Mouse (Mus musculus) layer of hippocampus, postnatal 14 days (tissue): Measurements from ENCODE around the gene Nfam1. TPM values are rescaled to one million over a fixed set of nuclear protein-coding genes. Genes with fewer than 3 reads are reported as not detected.
A peak's percentile ranks its signal among the peaks of the same experiment; 100 is the strongest.

Experiments used
- DNase-seq, 2 experiments: peaks; one replicate each; pipeline ENCODE4 v3.0.0; 2021 to 2022; ENCODE audit warnings: low spot score in 2 of 2, mixed read lengths in 1 of 2
- total RNA-seq, 2 experiments: library from RNA; stranded (reverse); gene quantifications; 2 replicates each; pipeline ENCODE4 v1.2.3; 2021

Nfam1 gene
- total RNA-seq, 2 experiments from 2014 or later, result 2.3 to 2.4 TPM

DNA sequence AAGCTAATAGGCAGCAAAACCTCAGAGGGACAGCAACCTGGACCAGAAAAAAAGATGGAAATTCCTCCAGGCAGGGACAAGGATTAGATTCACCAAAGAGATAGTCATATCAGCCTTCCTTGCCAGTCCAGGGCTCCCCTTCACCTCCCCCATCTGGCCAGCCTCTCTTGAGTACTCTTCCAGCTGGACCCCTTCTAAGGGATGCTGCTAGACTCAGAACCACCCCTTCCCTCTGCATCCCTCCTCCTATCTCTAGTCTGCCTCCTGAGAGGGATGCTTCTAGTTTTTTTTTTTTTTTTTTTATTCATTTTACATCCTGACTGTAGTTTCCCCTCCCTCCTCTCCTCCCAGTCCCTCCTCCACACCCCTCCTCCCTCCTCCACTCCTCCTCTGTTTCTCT is 36.7 kb downstream of the Nfam1 start:
- no peak for DNase-seq

DNA sequence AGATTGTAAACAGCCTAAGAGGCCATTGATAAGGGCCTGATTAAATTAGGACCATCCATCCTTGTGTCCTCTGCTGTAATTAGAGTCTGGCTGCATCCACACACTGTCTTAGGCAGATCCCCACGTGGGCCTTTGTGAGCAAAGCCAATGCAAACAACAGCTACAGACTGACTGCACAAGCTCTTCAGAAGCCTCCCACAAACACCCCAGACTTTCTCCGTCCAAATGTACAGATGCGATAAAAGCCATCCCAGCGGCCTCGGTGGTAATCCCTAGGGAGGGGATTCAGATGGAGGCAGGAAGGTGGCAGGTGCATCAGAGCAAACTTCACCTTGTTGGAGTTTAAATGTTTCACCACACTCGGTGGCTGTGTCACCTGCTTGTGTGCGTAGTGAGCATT is 37.9 kb downstream of the Nfam1 start:
- DNase-seq, result no peak

DNA sequence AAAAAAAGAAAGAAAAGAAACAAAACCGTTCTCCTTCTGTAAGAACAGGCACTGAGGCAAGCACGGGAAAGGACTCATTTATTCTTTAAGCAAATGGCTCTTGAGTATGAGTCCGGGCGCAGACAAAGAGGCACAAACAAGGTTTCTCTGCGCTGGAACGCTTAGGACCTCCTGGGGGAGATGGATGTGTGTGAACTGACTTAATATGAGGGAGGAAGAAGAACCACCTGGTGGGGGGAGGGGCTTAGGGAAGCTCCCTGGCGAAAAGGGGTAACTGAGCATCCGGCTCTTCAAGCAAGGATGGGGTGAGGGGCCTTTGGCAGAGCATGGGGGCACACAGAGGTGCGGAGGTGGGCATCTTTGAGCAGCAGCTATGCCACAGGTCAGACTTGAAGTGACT is 40.2 kb downstream of the Nfam1 start:
- DNase-seq, result no peak

DNA sequence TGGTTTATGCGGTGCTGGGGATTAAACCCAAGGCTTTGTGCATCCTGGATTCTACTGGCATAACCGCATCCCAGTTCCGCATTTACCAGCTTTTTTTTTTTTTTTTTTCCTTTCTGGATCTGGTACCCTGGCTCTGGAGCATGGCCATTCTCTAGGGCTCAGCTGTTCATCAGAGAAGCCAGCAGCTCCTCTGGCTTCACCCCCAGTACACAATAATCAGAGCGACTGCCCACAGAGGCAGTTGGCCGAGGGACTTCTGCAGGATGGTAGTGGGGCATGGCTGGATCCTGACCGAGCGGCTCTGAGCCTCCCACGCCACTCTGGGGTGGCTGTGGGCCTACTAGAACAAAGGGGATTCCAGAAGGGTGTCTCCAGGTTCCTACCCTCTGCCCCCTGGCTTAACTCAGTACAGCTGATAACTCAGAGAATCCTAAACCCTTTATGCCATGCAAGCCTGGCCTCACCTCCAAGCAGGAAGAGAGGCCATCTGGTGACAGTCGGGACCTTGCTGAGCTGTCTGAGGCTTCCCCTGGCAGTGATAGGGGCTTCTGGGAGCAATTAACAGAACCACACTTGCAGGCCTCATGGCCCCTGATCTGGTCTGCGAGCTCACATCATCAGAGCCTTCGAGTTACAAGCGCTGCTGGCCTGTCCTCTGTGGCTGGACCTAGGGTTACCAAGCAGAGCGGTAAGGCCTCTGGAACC is 40.9 kb downstream of the Nfam1 start:
- peak; percentile 40 to 67 for DNase-seq

DNA sequence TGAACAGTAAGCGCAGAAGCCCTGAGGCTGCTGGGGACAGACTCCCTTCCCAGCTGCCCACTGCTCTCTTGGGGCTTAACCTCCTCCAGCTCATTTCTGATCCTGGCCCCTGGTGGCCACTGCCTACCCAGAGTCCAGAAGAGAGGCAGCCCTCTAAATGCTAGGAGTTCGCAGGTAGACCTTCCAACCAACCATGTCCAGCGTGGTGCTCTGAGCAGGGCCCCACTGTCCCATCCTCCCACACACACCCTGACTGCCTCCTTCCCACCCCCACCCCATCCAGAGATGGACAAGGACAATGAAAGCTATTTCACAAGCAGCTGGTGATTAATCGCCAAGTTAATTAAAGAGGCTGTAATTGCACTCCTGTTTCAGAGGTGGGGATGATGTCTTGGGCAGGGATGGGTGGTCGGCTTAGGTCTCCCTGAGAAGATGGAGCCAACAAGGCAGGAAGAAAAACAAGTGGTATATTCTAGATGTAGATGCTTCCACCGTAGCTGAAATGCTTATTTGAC is 43.9 kb downstream of the Nfam1 start:
- no peak for DNase-seq

DNA sequence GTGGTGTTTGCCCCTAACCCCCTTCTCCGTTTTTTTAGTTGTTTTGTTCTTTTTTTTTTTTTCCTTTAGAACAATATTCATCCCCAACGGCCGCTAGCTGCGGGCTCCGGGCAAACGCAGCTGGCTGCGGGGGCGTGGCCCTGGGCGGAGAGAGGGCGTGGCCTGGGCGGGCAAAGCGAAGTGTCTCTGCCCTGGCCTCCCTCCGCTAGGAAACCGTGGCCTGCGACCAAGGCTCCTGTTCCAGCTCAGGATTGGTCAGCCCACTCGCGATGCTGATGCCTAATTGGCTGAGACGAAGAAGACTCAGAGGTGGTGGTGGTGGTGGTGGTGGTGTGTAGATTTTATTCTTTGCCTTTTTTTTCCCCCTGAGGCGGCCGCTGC is 45.4 kb downstream of the Nfam1 start, which contains the start of gene Tcf20:
TSS of gene Tcf20 (minus strand) at position 141 of the 381 bp plus-strand sequence.
- peak; percentile 81 to 90 for DNase-seq

DNA sequence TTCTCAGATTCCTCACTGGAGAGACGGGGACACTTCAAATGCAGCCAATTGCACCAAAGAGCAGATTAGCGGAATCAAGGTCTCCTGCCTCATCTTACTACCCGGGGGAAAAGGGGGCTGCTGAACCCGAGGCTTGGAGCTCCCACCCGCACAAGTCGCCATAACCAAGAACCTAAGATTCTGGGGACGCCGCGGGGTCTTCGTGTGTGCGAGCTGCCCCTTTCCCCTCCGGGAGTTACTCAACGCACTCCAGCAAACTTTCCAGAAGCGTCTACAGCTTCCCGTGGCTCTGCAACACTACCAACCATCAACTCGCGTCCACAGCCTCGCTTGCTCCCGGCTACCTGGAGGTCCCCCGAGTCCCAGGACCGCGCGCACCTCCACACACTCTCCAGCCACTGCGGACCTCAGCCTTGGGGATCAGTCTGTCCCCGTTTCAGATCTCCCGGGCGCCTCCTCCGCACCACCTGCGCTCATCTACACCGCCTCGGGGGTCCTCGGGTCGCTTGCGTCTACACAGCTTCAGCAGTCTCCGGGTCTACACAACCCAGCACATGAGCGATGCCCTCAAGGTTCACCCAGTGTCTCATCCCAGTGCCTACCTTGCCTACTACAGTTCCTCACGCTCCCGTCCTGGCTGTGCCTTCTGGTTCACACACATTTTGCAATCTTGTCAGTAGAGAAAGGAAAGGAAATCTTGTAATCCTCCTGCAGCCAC is 45.9 kb downstream of the Nfam1 start:
- DNase-seq, result no peak

DNA sequence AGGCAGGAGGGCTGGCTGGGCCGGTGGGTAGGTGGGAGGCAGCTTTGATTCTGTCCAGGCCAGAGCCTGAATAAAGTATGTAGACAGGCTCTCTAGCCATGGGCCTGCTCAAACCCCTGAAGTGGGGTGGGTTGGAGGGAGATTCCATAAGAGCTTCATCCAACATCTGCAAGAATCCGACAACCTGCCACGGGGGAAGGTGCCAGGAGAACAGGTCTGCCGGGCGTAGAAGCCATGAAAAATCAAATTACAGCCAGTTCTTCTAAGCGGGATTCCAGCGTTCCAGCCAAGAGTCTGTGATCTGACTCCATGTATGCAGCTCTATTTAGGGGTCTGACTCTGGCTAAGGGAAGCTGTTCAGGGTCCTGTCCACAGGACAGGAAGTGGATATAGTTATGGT is 48.5 kb downstream of the Nfam1 start:
- DNase-seq, result no peak

DNA sequence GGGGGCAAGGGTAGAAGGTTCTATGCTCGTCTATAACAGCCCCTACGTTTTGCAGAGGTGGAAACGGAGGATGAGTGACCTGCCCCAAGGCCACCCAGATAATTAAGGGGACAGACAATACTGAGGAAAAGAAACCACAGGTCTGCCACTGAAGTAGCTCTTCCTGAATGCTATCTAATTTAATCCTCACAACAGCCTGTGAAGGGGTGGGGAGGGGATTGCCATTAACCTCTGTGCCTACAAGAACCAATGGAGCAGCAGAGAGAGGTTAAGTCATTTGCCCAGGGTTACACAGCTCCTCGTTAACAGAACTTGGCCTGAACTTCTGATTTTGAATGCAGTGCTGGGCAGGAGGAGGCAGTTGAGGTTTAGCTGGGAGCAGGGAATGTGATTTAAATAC is 49.0 kb downstream of the Nfam1 start:
- no peak for DNase-seq

DNA sequence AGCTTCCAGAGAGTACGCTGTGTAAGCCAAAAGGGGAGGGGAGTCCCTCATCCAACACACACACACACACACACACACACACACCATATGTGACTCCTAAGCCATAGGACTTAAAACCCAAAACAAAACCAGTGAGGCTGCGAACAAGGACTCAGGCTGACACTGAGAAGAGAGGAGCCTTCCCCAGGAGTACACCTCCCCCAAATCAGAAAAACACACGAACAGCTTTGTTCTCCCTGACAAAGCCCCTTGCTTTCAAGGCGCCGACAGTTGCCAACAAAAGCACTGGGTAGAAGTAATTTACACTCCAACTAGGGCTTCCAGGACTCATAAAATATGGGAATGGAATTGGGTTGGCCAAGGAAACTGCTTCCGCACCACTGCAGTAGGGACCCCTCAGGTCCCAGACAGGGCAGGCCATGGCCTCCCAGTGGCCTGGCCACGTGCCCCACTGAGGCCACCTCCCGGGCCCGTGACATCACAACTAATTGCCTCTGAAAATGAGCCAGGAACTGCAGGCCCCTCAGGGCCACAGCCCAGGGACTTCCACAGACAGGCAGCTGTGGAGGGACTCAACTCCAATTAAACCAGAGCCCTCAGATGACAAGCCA is 49.6 kb downstream of the Nfam1 start:
- DNase-seq, result peak; percentile 69 to 76

DNA sequence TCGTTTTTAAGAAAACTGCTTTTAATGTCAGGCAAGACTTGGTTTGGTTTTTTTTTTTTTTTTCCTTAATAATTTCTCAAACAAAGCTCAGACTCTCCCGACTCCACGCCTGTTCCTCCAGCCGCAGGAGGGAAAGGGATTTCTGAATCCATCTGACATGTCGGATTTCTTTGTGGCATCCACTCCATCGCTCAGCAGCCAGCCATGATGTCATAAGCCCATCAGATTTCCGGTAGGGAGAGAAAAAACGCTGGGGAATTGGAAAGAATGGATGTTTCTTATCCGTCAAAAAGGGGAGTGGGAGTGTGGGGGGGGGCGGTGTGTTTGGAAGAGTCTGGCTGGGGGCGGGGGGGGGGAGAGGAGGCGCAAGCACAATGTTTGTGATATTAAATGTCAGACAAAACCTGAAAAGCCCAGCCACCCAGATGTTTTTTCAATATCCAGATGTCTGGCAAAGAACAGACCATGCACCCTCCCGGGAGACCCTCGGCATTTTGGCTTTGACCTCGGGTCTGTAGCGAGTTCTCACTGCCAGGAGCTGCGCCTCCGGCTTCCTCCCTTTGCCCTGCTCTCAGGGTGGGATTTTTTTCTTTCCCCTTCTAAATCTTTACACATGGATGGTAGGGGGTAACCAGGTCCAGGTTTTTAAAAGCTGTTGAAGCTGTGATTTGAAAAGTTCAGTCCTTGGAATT is 50.2 kb downstream of the Nfam1 start:
- DNase-seq, result peak in 1 of 2 experiments; percentile 28

DNA sequence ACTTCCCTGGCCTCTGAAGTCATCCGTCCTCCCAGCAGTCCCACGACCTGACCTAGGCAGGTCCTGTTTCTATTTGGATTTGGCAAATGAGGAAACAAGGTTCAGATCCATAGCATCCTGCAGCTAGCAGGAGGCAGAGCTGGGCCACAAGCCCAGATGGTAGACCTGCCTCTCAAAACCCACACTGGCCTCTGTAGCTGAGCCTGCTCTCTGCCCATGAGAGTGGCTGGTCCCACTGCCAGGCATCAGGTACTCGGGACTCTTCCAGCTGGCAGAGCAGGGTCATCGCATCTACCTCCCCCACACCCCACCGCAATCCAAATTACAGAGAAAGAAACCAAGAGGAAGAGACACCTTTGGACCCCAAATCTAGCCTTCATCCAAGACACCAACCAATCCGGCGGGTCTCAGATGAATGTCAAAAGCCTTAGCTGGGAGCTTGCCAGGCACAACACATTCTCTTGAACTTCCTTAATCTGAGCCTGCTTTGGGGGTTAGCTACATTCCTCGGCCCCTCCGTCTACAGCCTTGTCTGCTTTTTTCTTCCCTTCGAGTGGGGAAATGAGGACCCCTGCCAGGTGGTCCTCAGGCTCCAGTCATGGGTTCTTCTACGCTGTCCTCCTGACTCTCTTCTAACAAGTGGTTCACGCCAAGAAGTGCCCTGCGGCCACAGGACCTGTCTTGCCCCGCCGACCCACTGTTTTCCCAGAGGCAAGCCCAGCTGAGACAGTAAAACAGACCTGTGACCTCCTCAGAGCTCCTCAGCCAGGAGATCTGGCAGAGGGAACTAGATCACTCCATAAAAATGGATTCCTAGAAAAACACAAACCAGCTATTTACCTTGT is 51.2 kb downstream of the Nfam1 start:
- DNase-seq, result no peak

DNA sequence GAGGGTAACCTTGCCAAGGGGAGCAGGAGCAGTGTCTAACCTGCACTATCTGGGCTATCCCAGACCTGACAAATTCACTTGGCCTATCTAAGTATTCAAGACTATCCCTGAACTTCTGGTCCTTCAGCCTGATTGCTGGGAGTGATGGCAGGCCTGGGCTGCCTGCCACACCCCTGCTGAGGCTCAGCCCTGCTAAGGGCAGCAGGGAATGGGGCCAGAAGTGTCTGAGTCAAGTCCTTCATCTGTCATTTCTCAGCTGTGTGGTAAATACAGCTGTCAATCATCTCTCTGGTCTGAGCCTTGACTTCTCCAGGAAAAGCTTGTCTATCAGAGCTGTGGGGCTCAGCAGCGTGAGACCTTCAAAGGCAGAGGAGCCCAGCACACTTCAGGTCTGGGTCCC is 53.6 kb downstream of the Nfam1 start:
- no peak for DNase-seq

DNA sequence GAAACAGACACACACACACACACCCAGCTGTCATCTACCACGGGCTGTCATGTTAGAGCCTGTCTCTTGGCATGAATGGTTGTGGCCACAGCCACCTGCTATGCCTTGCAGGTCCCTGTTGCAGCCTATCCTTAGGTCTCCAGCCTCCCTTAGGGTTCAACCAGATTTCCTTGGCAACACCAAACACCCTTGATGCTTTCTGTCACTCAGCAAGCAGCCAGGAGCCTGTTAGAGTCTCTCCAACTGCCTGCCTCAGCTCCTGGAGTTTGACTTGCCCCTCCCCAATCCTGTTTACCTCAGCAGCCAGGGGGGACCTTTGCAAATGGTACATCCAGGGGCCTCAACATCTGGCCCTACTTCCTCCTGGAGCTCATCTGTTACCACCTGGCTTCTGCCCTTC is 58.6 kb downstream of the Nfam1 start:
- DNase-seq, result no peak

DNA sequence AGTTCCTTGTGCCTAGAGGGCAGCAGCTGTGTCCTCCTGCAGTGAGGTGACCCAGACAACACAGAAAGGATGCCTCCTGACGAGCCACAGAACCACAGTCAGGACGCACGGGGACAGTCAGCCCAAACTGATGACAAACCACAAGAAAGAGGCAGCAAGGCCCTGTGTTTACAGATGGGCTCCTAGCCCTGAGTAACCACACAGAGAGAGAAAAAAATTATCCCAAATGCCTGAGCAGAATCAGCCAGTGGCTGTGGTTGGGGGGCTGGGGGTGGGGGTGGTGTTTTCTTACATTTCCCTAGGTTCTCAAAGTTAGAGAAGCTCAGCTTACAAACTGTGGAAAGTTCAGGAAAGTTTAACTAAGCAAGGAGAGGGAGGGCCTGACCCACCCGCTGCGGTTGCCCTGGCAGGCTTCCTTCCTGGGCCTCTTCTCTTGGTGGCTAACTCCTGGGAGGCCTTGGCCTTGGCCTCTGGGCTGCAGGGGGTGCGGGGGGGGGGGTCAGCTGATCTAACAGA is 63.8 kb downstream of the Nfam1 start:
- no peak for DNase-seq

DNA sequence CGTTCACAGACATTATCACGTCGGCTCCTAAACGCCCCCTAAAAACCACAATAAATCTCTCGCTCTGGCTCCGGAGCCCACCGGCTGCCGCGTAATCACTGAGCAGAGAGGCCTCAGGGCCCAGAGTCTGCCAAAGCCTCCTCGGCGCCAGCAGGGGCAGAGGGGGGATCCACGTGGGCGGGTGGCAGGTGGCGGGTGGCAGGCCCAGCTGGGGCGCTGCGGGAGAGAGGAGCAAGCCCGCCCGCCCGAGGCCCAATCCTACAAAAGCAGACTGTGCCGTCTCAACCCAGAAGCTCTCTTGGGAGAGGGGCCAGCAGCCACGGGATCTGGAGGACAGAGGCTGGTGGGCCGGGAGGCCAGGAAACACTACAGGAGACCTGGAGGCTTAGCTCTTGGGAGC is 64.7 kb downstream of the Nfam1 start:
- DNase-seq, result peak; percentile 82 to 90

DNA sequence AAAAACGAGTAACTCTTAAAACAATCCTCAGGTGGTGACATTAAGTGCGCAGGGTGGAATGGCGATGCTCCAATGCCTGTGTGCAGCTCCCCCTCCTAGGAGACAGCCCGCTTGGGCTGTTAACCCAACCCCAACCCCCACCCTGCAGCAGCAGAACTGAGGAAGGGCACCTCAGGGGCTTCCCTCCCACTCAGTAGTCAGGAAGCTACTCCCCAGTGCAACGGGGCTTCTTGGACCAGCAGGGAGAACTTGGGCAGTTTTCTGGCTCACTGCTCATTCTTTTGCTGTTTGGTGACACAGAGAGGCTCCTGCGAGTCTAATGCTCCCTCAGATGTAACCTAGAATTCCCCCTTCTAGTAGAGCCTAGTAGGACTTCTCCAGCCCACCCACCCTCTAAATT is 65.2 kb downstream of the Nfam1 start:
- no peak for DNase-seq

DNA sequence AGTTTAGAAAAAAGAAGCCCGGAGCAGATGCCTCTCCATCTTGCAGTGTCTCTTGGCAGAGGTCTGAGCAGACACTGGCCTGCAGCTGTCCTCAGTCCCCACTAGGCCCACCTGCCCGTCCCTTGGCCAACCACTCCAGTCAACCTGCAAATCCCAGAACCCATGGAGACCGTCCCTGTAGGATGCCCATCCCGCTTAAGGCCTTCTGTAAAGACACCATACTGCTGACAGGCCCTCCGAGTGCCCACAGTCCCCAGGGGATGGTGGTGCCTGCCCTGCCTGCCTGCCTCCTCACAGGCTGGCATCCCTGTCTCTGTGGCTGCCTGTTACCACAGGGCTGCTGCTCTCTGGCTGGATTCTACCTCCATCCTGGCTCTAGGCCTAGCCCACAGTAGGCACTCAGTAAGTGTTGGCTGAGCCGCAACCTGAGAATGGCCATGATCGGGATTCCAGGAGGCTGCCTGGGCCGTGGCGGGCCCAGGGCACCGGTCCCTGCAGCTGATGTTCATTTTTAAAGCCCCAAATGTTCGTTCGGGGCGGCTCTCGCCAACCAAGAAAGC is 68.8 kb downstream of the Nfam1 start:
- DNase-seq, result no peak

DNA sequence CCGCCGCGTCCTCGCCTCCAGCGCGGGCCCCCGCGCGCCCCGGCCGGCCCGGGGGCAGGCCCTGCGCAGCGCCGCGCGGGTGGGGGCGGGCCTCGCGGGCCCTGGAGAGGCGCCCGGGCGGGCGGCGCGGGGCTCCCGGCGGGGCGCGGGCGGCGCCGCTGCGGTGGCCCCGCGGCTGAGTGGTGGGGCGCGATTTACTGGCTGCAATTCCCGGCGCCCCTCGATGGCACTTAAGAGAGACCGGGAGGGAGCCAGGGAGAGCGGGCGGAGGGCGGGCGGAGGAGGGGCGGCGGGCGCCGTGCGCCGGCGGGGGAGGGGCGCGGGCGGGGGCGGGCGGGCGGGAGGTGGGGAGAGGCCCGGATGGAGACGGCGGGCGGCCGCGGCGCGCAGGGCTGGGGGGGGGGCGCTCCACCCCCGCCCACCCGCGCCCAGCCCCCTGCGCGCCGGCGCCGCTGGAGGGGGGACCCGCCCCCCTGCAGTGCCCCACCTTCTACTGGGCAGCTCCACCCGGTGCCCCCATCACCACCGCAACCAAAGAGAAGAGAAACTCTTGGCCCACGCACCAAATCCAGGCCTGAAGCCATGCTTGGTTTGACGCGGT is 69.5 kb downstream of the Nfam1 start:
- DNase-seq, result no peak

DNA sequence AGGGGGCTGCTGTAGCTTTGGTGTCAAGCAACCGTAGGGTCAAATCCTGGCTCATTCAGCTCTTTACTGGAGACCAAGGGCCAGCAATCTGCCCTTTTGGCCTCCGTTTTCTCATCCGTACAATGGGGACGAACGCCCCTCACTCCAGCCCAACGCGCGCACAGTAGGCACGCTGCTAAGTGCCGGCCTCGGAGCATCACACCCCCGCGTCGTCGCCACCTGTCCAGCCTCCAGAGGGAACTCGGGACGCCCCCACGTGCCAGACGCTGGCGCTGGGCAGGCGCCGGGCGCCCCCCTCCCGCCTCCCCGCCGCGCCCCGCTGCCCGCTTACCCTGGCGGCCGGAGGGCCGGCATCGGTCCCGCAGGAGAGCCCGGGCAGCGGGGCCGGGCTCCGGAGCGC is 70.0 kb downstream of the Nfam1 start:
- no peak for DNase-seq
